Mouse (Mus musculus) colon, adult 2 months (tissue): ENCODE results near the gene Zdhhc1. TPM values are rescaled to one million over a fixed set of nuclear protein-coding genes. Genes with fewer than 3 reads are reported as not detected.

Experiments
- polyA plus RNA-seq: library from polyadenylated mRNA; depleted of rRNA; stranded (reverse); fragments of >200 nt; gene quantifications from 2 replicates; pipeline ENCODE4 v1.2.3, GENCODE M21; 2012; rRNA removed

Gene Zdhhc1
- polyA plus RNA-seq: 52.7 and 54.0 TPM in 2 replicates

DNA sequence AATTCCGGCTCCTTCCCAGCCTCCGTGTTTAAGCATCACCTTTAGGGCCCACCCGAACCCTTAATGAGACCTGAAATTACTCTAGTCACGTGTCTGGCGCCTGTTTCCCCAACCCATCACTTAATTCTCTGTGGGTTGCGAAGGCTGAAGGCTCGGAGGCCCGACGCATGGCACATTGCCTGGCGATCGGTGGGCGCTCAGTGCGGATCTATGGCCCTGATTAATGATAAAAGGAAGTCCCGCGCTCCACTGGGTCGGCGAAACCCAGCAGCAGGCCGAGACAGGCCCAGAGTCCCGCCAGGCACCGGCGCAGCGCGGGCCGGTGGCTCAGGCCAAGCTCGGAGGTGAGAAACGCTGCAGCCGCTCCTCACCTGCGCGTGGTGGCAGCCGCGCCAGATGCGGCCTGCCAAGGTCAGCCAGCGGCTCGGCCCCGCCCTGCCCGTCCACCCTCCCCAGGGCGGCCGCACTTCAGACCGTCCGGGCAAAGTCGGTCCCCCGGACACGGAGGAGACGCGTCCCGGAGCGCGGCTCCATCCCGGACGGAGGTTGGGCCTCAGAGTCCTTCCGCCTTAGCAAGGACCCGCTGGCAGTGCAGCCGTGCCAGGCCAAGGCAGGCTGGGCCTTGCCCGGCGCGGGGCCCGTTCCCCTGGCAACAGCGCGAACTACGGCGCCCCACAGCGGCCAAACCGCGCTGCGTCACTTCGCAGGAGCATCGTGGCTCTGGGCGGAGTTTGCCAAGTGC lies at the start of gene Zdhhc1:
Gene Zdhhc1, minus strand, starts transcription at position 464 of the 742 bp plus-strand sequence.

DNA sequence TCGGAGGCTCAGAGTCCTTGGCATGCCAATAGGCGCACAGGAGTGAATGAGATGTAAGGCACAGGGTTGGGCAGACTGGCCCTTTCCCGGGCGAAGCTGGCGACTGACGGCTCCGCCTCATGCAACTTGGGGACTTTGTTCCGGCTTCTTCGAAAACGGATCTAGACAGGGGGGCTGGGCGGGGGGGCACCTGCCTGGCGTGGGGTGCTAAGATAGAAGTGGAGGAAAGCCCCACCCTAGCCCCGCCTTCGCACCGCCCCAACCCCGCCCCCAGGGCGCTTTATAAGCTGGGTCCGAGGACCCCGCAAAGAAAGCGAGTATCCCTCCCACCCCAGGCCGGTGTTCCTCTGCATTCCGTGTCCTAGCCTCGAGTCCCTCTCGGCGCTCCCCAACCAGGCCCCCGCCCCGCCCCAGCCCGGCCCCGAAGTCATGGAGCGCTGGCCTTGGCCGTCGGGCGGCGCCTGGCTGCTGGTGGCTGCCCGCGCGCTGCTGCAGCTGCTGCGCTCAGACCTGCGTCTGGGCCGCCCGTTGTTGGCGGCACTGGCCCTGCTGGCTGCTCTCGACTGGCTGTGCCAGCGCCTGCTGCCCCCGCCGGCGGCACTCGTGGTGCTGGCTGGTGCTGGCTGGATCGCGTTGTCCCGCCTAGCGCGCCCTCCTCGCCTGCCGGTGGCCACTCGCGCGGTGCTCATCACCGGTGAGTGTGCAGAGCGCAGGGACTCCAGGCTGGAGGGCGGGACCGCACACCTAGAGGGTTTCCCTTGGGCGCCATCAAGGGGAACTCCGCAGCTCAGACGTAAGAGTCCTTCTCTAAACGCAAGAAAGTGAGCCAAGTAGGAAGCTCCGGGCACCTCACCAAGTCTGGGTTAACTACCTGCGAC lies 22.0 kb upstream of the Zdhhc1 start, which contains the start of gene Hsd11b2:
Gene Hsd11b2, plus strand, starts transcription at position 320 of the 878 bp plus-strand sequence.

DNA sequence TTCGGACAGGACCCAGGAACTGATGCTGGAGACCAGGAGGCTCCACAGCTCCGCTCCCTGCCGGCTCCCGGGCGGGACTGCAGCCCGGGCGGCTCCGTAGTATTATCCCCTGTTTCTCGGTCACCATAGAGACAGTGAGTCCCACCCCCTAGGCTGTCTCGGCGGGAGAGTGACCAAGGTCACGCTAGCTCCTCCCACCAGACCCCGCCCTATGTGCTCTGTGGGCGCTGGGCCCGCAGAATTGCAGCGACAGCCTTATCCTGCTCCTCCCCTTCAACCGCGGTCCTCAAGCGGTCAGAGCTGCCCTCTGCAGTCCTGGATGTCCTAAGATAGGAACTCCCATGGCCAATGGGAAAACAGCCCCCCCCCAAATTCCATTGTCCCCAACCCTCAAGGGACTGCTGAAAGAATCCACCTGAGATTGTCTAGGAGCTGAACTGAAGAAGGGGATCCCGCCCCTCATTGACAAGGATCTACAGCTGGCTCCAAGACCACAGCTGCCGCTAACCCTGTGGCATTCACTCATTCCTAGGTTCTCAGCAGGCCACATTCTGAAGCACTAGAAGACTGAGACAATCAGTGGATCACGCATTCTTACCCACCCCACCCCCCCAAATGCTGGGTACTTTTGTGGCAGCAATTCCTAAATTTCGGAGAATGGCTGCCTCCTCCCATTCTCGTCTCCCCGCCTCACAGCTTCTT lies 25.2 kb downstream of the Zdhhc1 start, which contains the start of gene Tppp3:
Gene Tppp3, minus strand, starts transcription at position 213 of the 702 bp plus-strand sequence.

Other genes with a start within 250 kb of the Zdhhc1 start
- gene B3gnt9, start 241.7 kb downstream of the Zdhhc1 start, polyA plus RNA-seq: 35.2 and 44.8 TPM in 2 replicates
- gene Tradd, start 232.3 kb downstream of the Zdhhc1 start, polyA plus RNA-seq: 129 and 138 TPM in 2 replicates
- gene Fbxl8, start 232.3 kb downstream of the Zdhhc1 start, polyA plus RNA-seq: 32.7 and 38.4 TPM in 2 replicates
- gene Hsf4, start 227.1 kb downstream of the Zdhhc1 start, polyA plus RNA-seq: 2.5 and 2.8 TPM in 2 replicates
- gene Nol3, start 220.8 kb downstream of the Zdhhc1 start, polyA plus RNA-seq: 3.5 and 4.6 TPM in 2 replicates
- 4.0 TPM in 2 replicates for gene 4931428F04Rik, start 207.0 kb downstream of the Zdhhc1 start, polyA plus RNA-seq
- 2.5 and 4.1 TPM in 2 replicates for gene Exoc3l, start 200.8 kb downstream of the Zdhhc1 start, polyA plus RNA-seq
- gene E2f4, start 199.2 kb downstream of the Zdhhc1 start, polyA plus RNA-seq: 125 and 134 TPM in 2 replicates
- gene Elmo3, start 191.3 kb downstream of the Zdhhc1 start, polyA plus RNA-seq: 87.8 and 103 TPM in 2 replicates
- gene Lrrc29, start 170.6 kb downstream of the Zdhhc1 start, polyA plus RNA-seq: 7.6 and 9.6 TPM in 2 replicates
- gene Tmem208, start 170.5 kb downstream of the Zdhhc1 start, polyA plus RNA-seq: 89.6 and 121 TPM in 2 replicates
- 40.7 and 41.1 TPM in 2 replicates for gene Fhod1, start 148.9 kb downstream of the Zdhhc1 start, polyA plus RNA-seq
- gene Slc9a5, start 148.1 kb downstream of the Zdhhc1 start, polyA plus RNA-seq: 9.1 and 11.1 TPM in 2 replicates
- 0.37 and 0.56 TPM in 2 replicates for gene Plekhg4, start 123.6 kb downstream of the Zdhhc1 start, polyA plus RNA-seq
- 0.05 TPM in 1 of 2 replicates, not detected in the other for gene Kctd19, start 83.4 kb downstream of the Zdhhc1 start, polyA plus RNA-seq
- 0.16 and 0.56 TPM in 2 replicates for gene Lrrc36, start 83.3 kb downstream of the Zdhhc1 start, polyA plus RNA-seq
- gene Tppp3, start 25.4 kb downstream of the Zdhhc1 start, polyA plus RNA-seq: 319 and 403 TPM in 2 replicates
- gene Hsd11b2, start 21.9 kb upstream of the Zdhhc1 start, polyA plus RNA-seq: 624 and 727 TPM in 2 replicates
- 104 and 120 TPM in 2 replicates for gene Atp6v0d1, start 69.1 kb upstream of the Zdhhc1 start, polyA plus RNA-seq
- 20.5 and 26.5 TPM in 2 replicates for gene Ripor1, start 108.4 kb upstream of the Zdhhc1 start, polyA plus RNA-seq
- 13.5 and 15.1 TPM in 2 replicates for gene Ctcf, start 139.7 kb upstream of the Zdhhc1 start, polyA plus RNA-seq
- gene Agrp, start 140.5 kb upstream of the Zdhhc1 start, polyA plus RNA-seq: 0.27 and 0.73 TPM in 2 replicates
- gene Carmil2, start 189.4 kb upstream of the Zdhhc1 start, polyA plus RNA-seq: 2.5 and 3.2 TPM in 2 replicates
- gene Acd, start 204.2 kb upstream of the Zdhhc1 start, polyA plus RNA-seq: 30.4 and 30.8 TPM in 2 replicates
- 14.3 and 15.3 TPM in 2 replicates for gene Pard6a, start 204.2 kb upstream of the Zdhhc1 start, polyA plus RNA-seq
- gene 4933405L10Rik, start 210.8 kb upstream of the Zdhhc1 start, polyA plus RNA-seq: not detected in 2 replicates
- gene Enkd1, start 211.3 kb upstream of the Zdhhc1 start, polyA plus RNA-seq: 8.4 and 8.6 TPM in 2 replicates